Mouse (Mus musculus) ES-Bruce4 (cell line): ENCODE measurements around the gene Pik3cd.

Experiments
- CTCF ChIP-seq: IDR thresholded peaks from one replicate; pipeline ENCODE4 v1.8.1; 2011; ENCODE audit warnings: low read depth, low read length
- EP300 ChIP-seq: IDR thresholded peaks from 2 replicates; pipeline ENCODE4 v1.6.1; 2011; ENCODE audit warnings: low read depth, low read length; ENCODE audit not compliant: insufficient read depth

- TF ChIP-seq CTCF, result no peak
- peak; percentile 90 for TF ChIP-seq EP300
Measured at GRCm38 (mm10) chr4:149683875-149684274, 18.5 kb downstream of the Pik3cd start.
